Mouse (Mus musculus): Measurements from ENCODE around the gene Lingo1.

Gene Lingo1

GRCm38 (mm10) chr9:56669605-56670221, 126.6 kb downstream of the Lingo1 start:
- DNase-seq (ENCODE audit: low read depth): no peak

DNA sequence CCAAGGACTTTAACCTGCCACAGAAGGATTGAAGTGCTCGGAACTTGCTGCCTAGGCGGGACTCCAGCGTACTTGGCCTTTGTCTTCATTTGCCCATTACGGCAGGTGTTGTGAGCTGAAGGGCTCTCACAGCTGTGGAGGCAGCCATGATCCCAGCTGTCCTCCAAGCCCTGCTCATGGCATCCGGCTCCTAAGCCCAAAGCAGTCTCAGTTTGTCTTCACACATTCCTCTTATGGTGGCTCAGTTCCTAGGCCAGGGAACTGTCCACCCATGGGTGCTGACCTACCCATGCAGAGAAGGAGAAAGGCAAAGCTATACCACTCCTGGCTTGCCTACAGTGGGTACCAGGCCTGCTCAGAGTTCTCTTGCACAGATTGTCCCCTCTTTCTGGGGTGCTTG, 132.1 kb downstream of the Lingo1 start:
- DNase-seq (ENCODE audit: low read depth): no peak

DNA sequence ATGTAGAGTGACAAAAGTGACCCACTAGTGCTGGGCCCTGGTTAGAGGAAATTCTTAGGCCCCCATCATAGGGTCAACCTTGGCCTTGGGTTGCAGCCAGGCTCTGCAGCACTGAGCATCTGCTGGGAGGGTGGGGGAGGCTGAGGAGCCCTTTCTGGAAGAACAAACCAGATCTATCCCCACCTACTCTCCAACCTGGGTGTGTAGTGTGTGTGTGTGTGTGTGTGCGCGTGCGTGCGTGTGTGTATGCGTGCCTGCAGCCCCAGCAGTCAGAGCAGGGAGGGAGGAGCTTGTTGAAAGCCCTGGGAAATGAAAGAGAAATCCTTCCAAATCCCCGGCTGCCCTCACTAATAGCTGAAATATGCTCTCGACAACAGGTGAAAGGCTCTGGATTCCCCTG, 133.3 kb downstream of the Lingo1 start:
- DNase-seq (ENCODE audit: low read depth): no peak

- DNase-seq (ENCODE audit: low read depth): no peak
Observed at GRCm38 (mm10) chr9:56662405-56662804, 133.9 kb downstream of the Lingo1 start.

- DNase-seq (ENCODE audit: low read depth): no peak
Observed at GRCm38 (mm10) chr9:56661217-56661840, 134.9 kb downstream of the Lingo1 start.

DNA sequence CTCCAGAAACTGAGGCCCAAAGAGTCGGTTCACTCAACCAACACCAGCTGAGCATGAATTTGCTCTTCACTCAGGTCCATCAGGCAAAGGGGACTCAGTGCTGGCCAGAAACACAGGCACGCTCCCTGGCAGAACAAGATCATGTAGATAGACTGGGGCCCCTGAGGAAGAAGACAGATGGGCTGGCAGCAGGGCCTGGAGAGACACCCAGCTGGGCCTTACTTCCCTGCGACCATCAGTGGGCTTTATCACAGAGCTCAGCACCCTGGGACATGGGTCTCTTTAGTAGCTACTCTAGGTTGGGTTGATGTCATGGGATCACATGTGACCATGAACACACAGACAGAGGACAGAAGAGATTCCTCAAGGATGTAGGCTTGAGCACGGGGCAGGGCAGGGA, 137.7 kb downstream of the Lingo1 start:
- no peak for DNase-seq (ENCODE audit: low read depth)

DNA sequence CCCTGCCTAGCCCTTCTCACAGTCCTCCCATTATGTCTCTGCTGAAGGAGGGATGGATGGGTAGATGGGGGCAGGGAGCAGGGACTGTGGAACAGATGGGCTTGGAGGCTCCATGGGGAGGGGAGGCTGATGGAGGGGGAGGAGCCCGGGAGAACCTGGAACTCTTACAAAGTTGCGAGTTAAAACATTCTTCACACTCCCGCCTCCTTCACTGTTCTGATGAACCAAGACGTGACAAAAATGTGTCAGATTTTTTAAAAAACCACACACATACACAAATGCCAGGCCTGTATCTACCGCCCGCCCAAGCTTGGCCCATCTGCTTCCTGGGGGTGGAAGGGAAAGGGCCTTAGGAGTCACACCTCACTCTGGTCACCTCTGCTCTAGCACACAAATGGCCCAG, 138.3 kb downstream of the Lingo1 start:
- DNase-seq (ENCODE audit: low read depth): no peak

DNA sequence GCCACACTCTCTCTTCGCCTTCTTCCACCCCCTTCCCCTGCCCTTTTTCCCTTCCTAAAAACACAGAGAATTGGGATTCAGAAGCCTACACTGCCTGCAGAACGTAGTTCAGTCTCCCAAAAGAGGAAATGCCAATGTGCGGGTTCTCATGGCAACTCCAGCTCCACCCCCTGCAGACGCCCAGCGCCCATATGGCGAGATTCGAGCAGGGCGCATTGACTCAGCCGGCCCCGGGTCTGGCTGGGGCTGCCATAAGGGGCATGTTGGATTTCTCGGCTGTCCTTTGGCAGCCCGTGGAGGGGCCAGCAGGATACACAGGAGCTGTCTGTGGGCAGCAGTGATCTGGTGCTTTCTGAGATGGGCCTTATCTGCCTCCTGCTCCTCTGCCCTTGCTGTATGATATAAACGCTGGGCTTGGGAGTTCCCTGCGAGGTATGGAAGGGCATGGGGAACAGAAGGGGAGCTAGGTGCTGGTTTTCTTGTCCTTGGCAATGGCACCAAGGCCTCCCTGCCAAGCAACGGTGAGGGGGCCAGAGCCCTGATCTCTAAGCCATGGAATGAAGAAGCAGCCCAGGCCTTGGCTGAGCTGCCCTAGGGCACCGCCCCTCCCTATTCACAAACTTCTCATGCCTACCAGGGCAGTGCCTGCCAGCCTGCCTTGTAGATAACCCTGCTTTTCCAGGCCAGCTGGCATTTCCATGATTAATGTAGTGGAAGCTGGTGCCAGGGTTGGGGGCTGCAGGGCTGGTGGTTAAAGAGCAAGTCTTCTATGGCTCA, 139.3 kb downstream of the Lingo1 start:
- no peak for DNase-seq (ENCODE audit: low read depth)

DNA sequence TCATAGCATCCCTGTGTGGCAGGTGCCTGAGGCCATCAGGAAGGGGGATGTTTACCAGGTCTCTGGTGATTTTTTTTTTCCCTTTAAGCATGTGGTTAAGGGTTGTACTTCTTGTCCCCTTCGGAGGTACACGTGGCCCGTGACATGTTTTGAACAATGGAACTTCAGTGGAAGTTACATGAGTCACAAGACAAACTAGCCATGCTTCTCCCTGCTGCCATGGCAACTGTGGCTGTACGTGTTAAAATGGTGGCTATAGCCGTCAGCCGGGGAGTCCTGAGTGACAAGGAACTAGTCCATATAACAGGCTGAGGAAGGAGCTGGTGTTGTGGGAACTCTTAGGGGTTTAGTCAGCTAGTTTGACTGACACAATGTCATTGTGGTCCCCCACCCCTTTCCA, 141.1 kb downstream of the Lingo1 start:
- DNase-seq (ENCODE audit: low read depth): no peak

- DNase-seq (ENCODE audit: low read depth): no peak
Observed at GRCm38 (mm10) chr9:56652551-56652950, 143.7 kb downstream of the Lingo1 start.

GRCm38 (mm10) chr9:56651586-56651985, 144.7 kb downstream of the Lingo1 start:
- no peak for DNase-seq (ENCODE audit: low read depth)

GRCm38 (mm10) chr9:56646227-56647025, 149.8 kb downstream of the Lingo1 start:
- DNase-seq (ENCODE audit: low read depth): no peak

- DNase-seq (ENCODE audit: low read depth): no peak
Observed at GRCm38 (mm10) chr9:56643474-56643873, 152.8 kb downstream of the Lingo1 start.

GRCm38 (mm10) chr9:56638226-56638905, 157.9 kb downstream of the Lingo1 start:
- peak; percentile 34 for DNase-seq (ENCODE audit: low read depth)

GRCm38 (mm10) chr9:56637403-56637857, 158.8 kb downstream of the Lingo1 start:
- DNase-seq (ENCODE audit: low read depth): no peak

DNA sequence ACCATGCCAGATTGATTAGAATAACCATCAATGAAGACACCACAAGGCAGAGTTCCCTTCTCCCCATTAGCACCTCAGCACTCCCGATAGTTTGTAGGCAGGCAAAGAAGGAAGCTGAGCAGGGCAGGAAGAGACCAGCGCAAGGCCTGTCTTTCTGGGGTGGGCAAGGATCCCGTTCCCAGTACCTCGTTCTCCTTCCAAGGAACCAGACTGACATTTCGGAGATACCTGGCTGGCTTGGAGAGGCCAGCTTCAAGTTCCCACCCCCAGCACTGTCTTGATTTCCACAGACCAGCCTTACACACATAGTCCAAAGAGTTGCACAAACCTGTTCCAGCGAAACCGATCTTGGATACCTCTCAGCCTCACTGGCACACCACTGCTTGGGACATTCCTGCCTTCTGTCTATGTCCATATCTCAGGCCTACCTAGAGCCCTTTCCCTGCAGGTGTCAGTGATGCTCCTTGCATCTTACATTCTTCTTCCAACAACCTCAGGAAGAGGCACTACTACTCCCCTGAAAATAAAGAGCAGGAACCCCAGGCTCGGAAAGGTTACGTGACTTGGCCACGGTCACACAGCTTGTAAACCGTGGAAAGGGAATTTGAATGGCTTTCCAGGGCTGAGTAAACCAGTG, 159.4 kb downstream of the Lingo1 start:
- DNase-seq (ENCODE audit: low read depth): no peak

GRCm38 (mm10) chr9:56636214-56636613, 160.1 kb downstream of the Lingo1 start:
- DNase-seq (ENCODE audit: low read depth): peak; percentile 74

DNA sequence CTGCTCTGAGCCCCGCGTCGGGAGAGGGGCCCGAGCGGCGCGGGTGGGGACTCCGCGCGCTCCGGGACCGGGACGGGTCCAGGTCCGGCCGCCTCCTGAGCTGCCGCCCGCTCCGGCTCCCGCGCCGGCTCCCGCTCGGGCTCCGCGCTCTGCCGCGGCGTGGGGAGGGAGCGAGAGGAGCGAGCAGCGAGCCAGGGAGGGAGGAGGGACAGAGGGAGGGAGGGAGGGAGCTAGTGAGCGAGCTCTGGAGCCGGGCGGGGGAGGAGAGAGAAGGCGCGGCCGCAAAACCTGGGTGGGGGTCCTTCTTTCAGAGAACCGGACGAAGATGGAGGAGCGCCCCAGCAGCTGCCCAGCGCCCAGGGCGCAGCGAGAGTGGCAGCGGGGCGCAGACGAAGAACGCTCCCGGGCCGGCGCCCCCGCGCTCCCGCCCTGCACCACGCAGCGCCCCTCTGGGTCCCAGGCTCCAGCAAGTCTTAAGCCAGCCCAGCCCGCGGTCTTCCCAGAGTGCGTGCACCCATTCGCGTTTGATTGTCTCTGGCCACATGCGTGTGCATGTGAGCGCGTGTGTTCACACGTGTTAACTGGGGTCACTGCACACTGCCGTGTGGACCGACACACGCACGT, 160.7 kb downstream of the Lingo1 start:
- no peak for DNase-seq (ENCODE audit: low read depth)

DNA sequence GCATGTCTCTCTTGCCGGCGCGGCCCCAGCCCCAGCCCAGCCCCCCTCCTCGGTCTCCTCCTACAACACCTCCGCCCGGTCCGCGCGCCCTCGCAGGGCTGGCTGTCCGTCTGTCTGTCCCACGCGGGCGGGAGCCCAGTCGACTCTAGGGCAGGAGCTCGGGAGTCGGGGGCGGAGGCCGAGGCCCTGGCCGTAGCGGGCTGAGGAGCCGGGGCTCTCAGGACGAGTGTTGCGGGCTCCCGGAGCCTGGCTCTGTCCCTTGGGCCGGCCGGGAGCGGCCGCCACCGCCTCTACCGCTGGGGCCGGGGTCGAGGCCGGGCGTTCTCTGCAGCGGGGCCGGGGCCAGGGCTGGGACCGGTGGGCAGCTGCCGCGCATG, 161.2 kb downstream of the Lingo1 start:
- no peak for DNase-seq (ENCODE audit: low read depth)

- DNase-seq (ENCODE audit: low read depth): no peak
Observed at GRCm38 (mm10) chr9:56634406-56635120, 161.7 kb downstream of the Lingo1 start.
